Mouse (Mus musculus): ENCODE data around the gene Arhgef26. TPM values are rescaled to one million over a fixed set of nuclear protein-coding genes. Genes with fewer than 3 reads are reported as not detected.

The Arhgef26 gene
- total RNA-seq, 2 experiments from 2014 or later = 2.9 to 3.4 TPM

Other genes starting within 250 kb of the Arhgef26 start
- 10 to 100 TPM; 19.9 to 20.2 TPM for gene Dhx36, start 168.7 kb downstream of the Arhgef26 start, total RNA-seq (2021)

Measured in heart, postnatal 14 days (tissue).